Mouse (Mus musculus) cerebral cortex, adult 2 months (tissue): ENCODE results near the gene Tmem141.

Source experiments
- WGBS: fragments of 180-500 bp; shearing (Covaris S2); methylation state at CpG from one replicate; pipeline ENCODE4 v1.1.7; 2018; 5-methylcytosine and 5-hydroxymethylcytosine counted together

Tmem141 gene

GRCm38 (mm10) chr2:25621229-25622200, at the start of gene Tmem141:
Tmem141 (minus strand) TSS chr2:25622005.
- 3% methylated on average over 34 of the region's 34 CpGs for WGBS

- 59% methylated on average over 1 of the region's 1 CpGs for WGBS
Observed at GRCm38 (mm10) chr2:25666516-25666915, 44.7 kb upstream of the Tmem141 start.

- WGBS: 83% methylated on average over 5 of the region's 5 CpGs
Observed at GRCm38 (mm10) chr2:25664125-25664524, 42.3 kb upstream of the Tmem141 start.

- 48% methylated on average over 1 of the region's 1 CpGs for WGBS
Observed at GRCm38 (mm10) chr2:25663511-25663910, 41.7 kb upstream of the Tmem141 start.

GRCm38 (mm10) chr2:25661245-25661970, 39.6 kb upstream of the Tmem141 start:
- WGBS: 86% methylated on average over 6 of the region's 6 CpGs

- 90% methylated on average over 8 of the region's 8 CpGs for WGBS
Observed at GRCm38 (mm10) chr2:25660279-25660678, 38.5 kb upstream of the Tmem141 start.

GRCm38 (mm10) chr2:25657652-25658051, 35.8 kb upstream of the Tmem141 start, which contains the start of gene Lcn5:
Lcn5 (plus strand) TSS chr2:25657952.

GRCm38 (mm10) chr2:25657246-25657645, 35.4 kb upstream of the Tmem141 start:
- WGBS: 64% methylated on average over 4 of the region's 4 CpGs

GRCm38 (mm10) chr2:25656691-25657090, 34.9 kb upstream of the Tmem141 start:
- WGBS: 72% methylated on average over 4 of the region's 4 CpGs

- WGBS: 70% methylated on average over 1 of the region's 1 CpGs
Observed at GRCm38 (mm10) chr2:25654502-25654901, 32.7 kb upstream of the Tmem141 start.

- WGBS: 79% methylated on average over 2 of the region's 2 CpGs
Observed at GRCm38 (mm10) chr2:25652902-25653301, 31.1 kb upstream of the Tmem141 start, which contains the start of gene Lcn8. Lcn8 (plus strand) TSS chr2:25653120.

GRCm38 (mm10) chr2:25639890-25640289, 18.1 kb upstream of the Tmem141 start:
- WGBS: 29% methylated on average over 6 of the region's 6 CpGs

GRCm38 (mm10) chr2:25634046-25634445, 12.2 kb upstream of the Tmem141 start:
- whole genome bisulfite sequencing: 85% methylated on average over 1 of the region's 1 CpGs

GRCm38 (mm10) chr2:25633616-25634015, 11.8 kb upstream of the Tmem141 start:
- 85% methylated on average over 3 of the region's 3 CpGs for WGBS

- WGBS: 60% methylated on average over 4 of the region's 4 CpGs
Observed at GRCm38 (mm10) chr2:25628738-25629137, 6.9 kb upstream of the Tmem141 start.

GRCm38 (mm10) chr2:25627811-25628210, 6.0 kb upstream of the Tmem141 start, which contains the start of gene Fcna:
Fcna (minus strand) TSS chr2:25628030.
- 72% methylated on average over 6 of the region's 6 CpGs for WGBS

GRCm38 (mm10) chr2:25625986-25626385, 4.2 kb upstream of the Tmem141 start:
- WGBS: 72% methylated on average over 5 of the region's 5 CpGs

- WGBS: 78% methylated on average over 4 of the region's 4 CpGs
Observed at GRCm38 (mm10) chr2:25620852-25621228, 965 bp downstream of the Tmem141 start.

GRCm38 (mm10) chr2:25620386-25620785, 1.4 kb downstream of the Tmem141 start:
- 87% methylated on average over 6 of the region's 6 CpGs for WGBS

- 93% methylated on average over 3 of the region's 3 CpGs for WGBS
Observed at GRCm38 (mm10) chr2:25617578-25617977, 4.2 kb downstream of the Tmem141 start, which contains the start of gene Ccdc183. Ccdc183 (minus strand) TSS chr2:25617678.

- WGBS: 14% methylated on average over 22 of the region's 22 CpGs
Observed at GRCm38 (mm10) chr2:25616398-25616797, 5.4 kb downstream of the Tmem141 start.

GRCm38 (mm10) chr2:25608671-25609070, 13.1 kb downstream of the Tmem141 start:
- 56% methylated on average over 10 of the region's 10 CpGs for WGBS
